Mouse (Mus musculus): ENCODE results near the gene R3hcc1l. TPM values are rescaled to one million over a fixed set of nuclear protein-coding genes. Genes with fewer than 3 reads are reported as not detected.

The R3hcc1l gene
- polyA plus RNA-seq, 1 experiment = 42.0 TPM

- TF ChIP-seq CTCF (IDR thresholded peaks at IDR 0.05; ENCODE audit: low read depth, low read length) (no peak), POLR2A (IDR thresholded peaks at IDR 0.05; ENCODE audit: borderline replicate concordance, low read depth, low read length) (no peak)
- Histone ChIP-seq H3K27ac (ENCODE audit: insufficient read depth, low read depth, low read length) (no peak overlapping the region), H3K4me3 (ENCODE audit: insufficient read depth, low read length) (no peak overlapping the region), H3K4me1 (ENCODE audit: control insufficient read depth, insufficient read depth, low read length) (peaks cover 26% of the 10 kb centered on the region)
Observed at GRCm38 (mm10) chr19:42510276-42511171, 8.0 kb upstream of the R3hcc1l start.

- Histone ChIP-seq H3K27ac (ENCODE audit: insufficient read depth, low read depth, low read length) (peak overlapping the region; percentile 38), H3K4me3 (ENCODE audit: insufficient read depth, low read length) (no peak overlapping the region)
Observed at GRCm38 (mm10) chr19:42515656-42516055, 2.9 kb upstream of the R3hcc1l start.

GRCm38 (mm10) chr19:42516121-42516520, 2.4 kb upstream of the R3hcc1l start:
- H3K4me1 ChIP-seq (ENCODE audit: control insufficient read depth, insufficient read depth, low read length) = peaks cover 27% of the 10 kb centered on the region
- TF ChIP-seq POLR2A (IDR thresholded peaks at IDR 0.05; ENCODE audit: borderline replicate concordance, low read depth, low read length) (no peak), CTCF (IDR thresholded peaks at IDR 0.05; ENCODE audit: low read depth, low read length) (no peak)
- H3K4me3 ChIP-seq (ENCODE audit: insufficient read depth, low read length) = no peak overlapping the region
- no peak overlapping the region for H3K27ac ChIP-seq (ENCODE audit: insufficient read depth, low read depth, low read length)

More at GRCm38 (mm10) chr19:42515656-42516055, 2.9 kb upstream of the R3hcc1l start:
- peaks cover 29% of the 10 kb centered on the region for H3K4me1 ChIP-seq (ENCODE audit: control insufficient read depth, insufficient read depth, low read length)
- TF ChIP-seq POLR2A (IDR thresholded peaks at IDR 0.05; ENCODE audit: borderline replicate concordance, low read depth, low read length) (no peak), CTCF (IDR thresholded peaks at IDR 0.05; ENCODE audit: low read depth, low read length) (no peak)

GRCm38 (mm10) chr19:42517957-42518619, 471 bp upstream of the R3hcc1l start:
- H3K27ac ChIP-seq (ENCODE audit: insufficient read depth, low read depth, low read length) = no peak overlapping the region
- peaks cover 10% of the 10 kb centered on the region for H3K4me1 ChIP-seq (ENCODE audit: control insufficient read depth, insufficient read depth, low read length)
- TF ChIP-seq POLR2A (IDR thresholded peaks at IDR 0.05; ENCODE audit: borderline replicate concordance, low read depth, low read length) = no peak
- TF ChIP-seq CTCF (IDR thresholded peaks at IDR 0.05; ENCODE audit: low read depth, low read length) = no peak
- H3K4me3 ChIP-seq (ENCODE audit: insufficient read depth, low read length) = peak overlapping the region; percentile 85

- Histone ChIP-seq H3K27ac (ENCODE audit: insufficient read depth, low read depth, low read length) (no peak overlapping the region), H3K4me1 (ENCODE audit: control insufficient read depth, insufficient read depth, low read length) (peaks cover 10% of the 10 kb centered on the region), H3K4me3 (ENCODE audit: insufficient read depth, low read length) (peak overlapping the region; percentile 85)
- no peak for TF ChIP-seq POLR2A (IDR thresholded peaks at IDR 0.05; ENCODE audit: borderline replicate concordance, low read depth, low read length)
- TF ChIP-seq CTCF (IDR thresholded peaks at IDR 0.05; ENCODE audit: low read depth, low read length) = no peak
Observed at GRCm38 (mm10) chr19:42519760-42520159, 1.2 kb downstream of the R3hcc1l start.

- TF ChIP-seq POLR2A (IDR thresholded peaks at IDR 0.05; ENCODE audit: borderline replicate concordance, low read depth, low read length) (no peak), CTCF (IDR thresholded peaks at IDR 0.05; ENCODE audit: low read depth, low read length) (no peak)
- no peak overlapping the region for H3K4me3 ChIP-seq (ENCODE audit: insufficient read depth, low read length)
- no peak overlapping the region for H3K27ac ChIP-seq (ENCODE audit: insufficient read depth, low read depth, low read length)
- peaks cover 15% of the 10 kb centered on the region for H3K4me1 ChIP-seq (ENCODE audit: control insufficient read depth, insufficient read depth, low read length)
Observed at GRCm38 (mm10) chr19:42524703-42525102, 6.1 kb downstream of the R3hcc1l start.

GRCm38 (mm10) chr19:42529992-42530437, 11.5 kb downstream of the R3hcc1l start:
- Histone ChIP-seq H3K4me3 (ENCODE audit: insufficient read depth, low read length) (no peak overlapping the region), H3K4me1 (ENCODE audit: control insufficient read depth, insufficient read depth, low read length) (peaks cover 16% of the 10 kb centered on the region), H3K27ac (ENCODE audit: insufficient read depth, low read depth, low read length) (no peak overlapping the region)
- TF ChIP-seq CTCF (IDR thresholded peaks at IDR 0.05; ENCODE audit: low read depth, low read length) (no peak), POLR2A (IDR thresholded peaks at IDR 0.05; ENCODE audit: borderline replicate concordance, low read depth, low read length) (no peak)

- Histone ChIP-seq H3K4me1 (ENCODE audit: control insufficient read depth, insufficient read depth, low read length) (peaks cover 24% of the 10 kb centered on the region), H3K4me3 (ENCODE audit: insufficient read depth, low read length) (no peak overlapping the region), H3K27ac (ENCODE audit: insufficient read depth, low read depth, low read length) (no peak overlapping the region)
- TF ChIP-seq POLR2A (IDR thresholded peaks at IDR 0.05; ENCODE audit: borderline replicate concordance, low read depth, low read length) (no peak), CTCF (IDR thresholded peaks at IDR 0.05; ENCODE audit: low read depth, low read length) (no peak)
Observed at GRCm38 (mm10) chr19:42534427-42534826, 15.9 kb downstream of the R3hcc1l start.

GRCm38 (mm10) chr19:42537600-42537999, 19.0 kb downstream of the R3hcc1l start:
- TF ChIP-seq POLR2A (IDR thresholded peaks at IDR 0.05; ENCODE audit: borderline replicate concordance, low read depth, low read length) (no peak), CTCF (IDR thresholded peaks at IDR 0.05; ENCODE audit: low read depth, low read length) (no peak)
- peaks cover 25% of the 10 kb centered on the region for H3K4me1 ChIP-seq (ENCODE audit: control insufficient read depth, insufficient read depth, low read length)
- no peak overlapping the region for H3K27ac ChIP-seq (ENCODE audit: insufficient read depth, low read depth, low read length)
- no peak overlapping the region for H3K4me3 ChIP-seq (ENCODE audit: insufficient read depth, low read length)

- no peak overlapping the region for H3K4me3 ChIP-seq (ENCODE audit: insufficient read depth, low read length)
- no peak overlapping the region for H3K27ac ChIP-seq (ENCODE audit: insufficient read depth, low read depth, low read length)
- TF ChIP-seq CTCF (IDR thresholded peaks at IDR 0.05; ENCODE audit: low read depth, low read length) (no peak), POLR2A (IDR thresholded peaks at IDR 0.05; ENCODE audit: borderline replicate concordance, low read depth, low read length) (no peak)
- peaks cover 25% of the 10 kb centered on the region for H3K4me1 ChIP-seq (ENCODE audit: control insufficient read depth, insufficient read depth, low read length)
Observed at GRCm38 (mm10) chr19:42538911-42539310, 20.4 kb downstream of the R3hcc1l start.
